Mouse (Mus musculus): Measurements from ENCODE around the gene Arpc2. TPM values are rescaled to one million over a fixed set of nuclear protein-coding genes. Genes with fewer than 3 reads are reported as not detected.

Arpc2 gene
- 418 and 448 TPM in 2 replicates for polyA plus RNA-seq (2015; fragmentation: Nextera tagmentation; extraction: Ambion mirVana)

- ATAC-seq (ENCODE audit: low read depth) = peak; percentile 96
- Histone ChIP-seq H3K27ac (ENCODE audit: low read length) (peak within 1 kb of the TSS; percentile 82), H3K36me3 (ENCODE audit: control insufficient read depth, insufficient read depth, low read length) (no peaks in the 10 kb centered on the region), H3K9me3 (ENCODE audit: control insufficient read depth, low read length) (no peaks in the 10 kb centered on the region), H3K4me3 (ENCODE audit: low read length) (peak within 1 kb of the TSS; percentile 83), H3K4me1 (replicated peaks; ENCODE audit: control insufficient read depth, insufficient read depth, low read length) (peaks cover 30% of the 10 kb centered on the region), H3K4me2 (ENCODE audit: low read depth, low read length) (peak within 1 kb of the TSS; percentile 90), H3K27me3 (ENCODE audit: control insufficient read depth, insufficient read depth, low read depth, low read length) (no peaks in the 10 kb centered on the region), H3K9ac (ENCODE audit: low read length) (peak within 1 kb of the TSS; percentile 93)
- 2% methylated on average over 40 of the region's 55 CpGs for WGBS
Observed at GRCm38 (mm10) chr1:74235938-74236589, at the start of gene Arpc2. Gene Arpc2, plus strand, starts transcription at chr1:74236084.

- no peaks in the 10 kb centered on the region for H3K36me3 ChIP-seq (ENCODE audit: control insufficient read depth, insufficient read depth, low read length)
- H3K27ac ChIP-seq (ENCODE audit: low read length) = no peak overlapping the region
- no peaks in the 10 kb centered on the region for H3K9me3 ChIP-seq (ENCODE audit: control insufficient read depth, low read length)
- H3K27me3 ChIP-seq (ENCODE audit: control insufficient read depth, insufficient read depth, low read depth, low read length) = no peaks in the 10 kb centered on the region
- WGBS = 78% methylated on average over 7 of the region's 7 CpGs
- no peak overlapping the region for H3K4me3 ChIP-seq (ENCODE audit: low read length)
- ATAC-seq (ENCODE audit: low read depth) = no peak
- no peak overlapping the region for H3K9ac ChIP-seq (ENCODE audit: low read length)
- no peaks in the 10 kb centered on the region for H3K4me1 ChIP-seq (replicated peaks; ENCODE audit: control insufficient read depth, insufficient read depth, low read length)
- H3K4me2 ChIP-seq (ENCODE audit: low read depth, low read length) = no peak overlapping the region
Observed at GRCm38 (mm10) chr1:74190471-74190870, 45.4 kb upstream of the Arpc2 start.

- Histone ChIP-seq H3K9me3 (ENCODE audit: control insufficient read depth, low read length) (no peaks in the 10 kb centered on the region), H3K36me3 (ENCODE audit: control insufficient read depth, insufficient read depth, low read length) (no peaks in the 10 kb centered on the region), H3K9ac (ENCODE audit: low read length) (no peak overlapping the region), H3K27me3 (ENCODE audit: control insufficient read depth, insufficient read depth, low read depth, low read length) (no peaks in the 10 kb centered on the region), H3K4me1 (replicated peaks; ENCODE audit: control insufficient read depth, insufficient read depth, low read length) (no peaks in the 10 kb centered on the region; the same call in 1 of the 2 replicates), H3K4me3 (ENCODE audit: low read length) (no peak overlapping the region), H3K27ac (ENCODE audit: low read length) (no peak overlapping the region), H3K4me2 (ENCODE audit: low read depth, low read length) (no peak overlapping the region)
- no peak for ATAC-seq (ENCODE audit: low read depth)
- WGBS = 51% methylated on average over 2 of the region's 2 CpGs
Observed at GRCm38 (mm10) chr1:74192711-74193110, 43.2 kb upstream of the Arpc2 start.

- no peak for ATAC-seq (ENCODE audit: low read depth)
- H3K9me3 ChIP-seq (ENCODE audit: control insufficient read depth, low read length) = no peaks in the 10 kb centered on the region
- no peaks in the 10 kb centered on the region for H3K36me3 ChIP-seq (ENCODE audit: control insufficient read depth, insufficient read depth, low read length)
- H3K4me3 ChIP-seq (ENCODE audit: low read length) = no peak within 1 kb of the TSS
- H3K9ac ChIP-seq (ENCODE audit: low read length) = no peak within 1 kb of the TSS
- H3K4me2 ChIP-seq (ENCODE audit: low read depth, low read length) = no peak within 1 kb of the TSS
- H3K4me1 ChIP-seq (replicated peaks; ENCODE audit: control insufficient read depth, insufficient read depth, low read length) = no peaks in the 10 kb centered on the region; the same call in 1 of the 2 replicates
- no peak within 1 kb of the TSS for H3K27ac ChIP-seq (ENCODE audit: low read length)
- WGBS = 64% methylated on average over 8 of the region's 8 CpGs
- no peaks in the 10 kb centered on the region for H3K27me3 ChIP-seq (ENCODE audit: control insufficient read depth, insufficient read depth, low read depth, low read length)
Observed at GRCm38 (mm10) chr1:74194445-74194844, 41.4 kb upstream of the Arpc2 start, which contains the start of gene Cxcr1. Gene Cxcr1, minus strand, starts transcription at chr1:74194631.

GRCm38 (mm10) chr1:74195961-74196360 is 39.9 kb upstream of the Arpc2 start:
- WGBS = 46% methylated on average over 7 of the region's 7 CpGs

GRCm38 (mm10) chr1:74196621-74197419 is 39.1 kb upstream of the Arpc2 start:
- peaks cover 8% of the 10 kb centered on the region; the same call in 1 of the 2 replicates for H3K4me1 ChIP-seq (replicated peaks; ENCODE audit: control insufficient read depth, insufficient read depth, low read length)
- H3K27me3 ChIP-seq (ENCODE audit: control insufficient read depth, insufficient read depth, low read depth, low read length) = no peaks in the 10 kb centered on the region
- no peak for ATAC-seq (ENCODE audit: low read depth)
- no peak overlapping the region for H3K27ac ChIP-seq (ENCODE audit: low read length)
- H3K4me3 ChIP-seq (ENCODE audit: low read length) = no peak overlapping the region
- no peaks in the 10 kb centered on the region for H3K36me3 ChIP-seq (ENCODE audit: control insufficient read depth, insufficient read depth, low read length)
- WGBS = 71% methylated on average over 17 of the region's 17 CpGs
- H3K9me3 ChIP-seq (ENCODE audit: control insufficient read depth, low read length) = no peaks in the 10 kb centered on the region
- H3K4me2 ChIP-seq (ENCODE audit: low read depth, low read length) = no peak overlapping the region
- H3K9ac ChIP-seq (ENCODE audit: low read length) = no peak overlapping the region

More at GRCm38 (mm10) chr1:74195961-74196360, 39.9 kb upstream of the Arpc2 start:
- ATAC-seq (ENCODE audit: low read depth) = 0 out of 2 replicates have a peak, but pooled peaks have one; percentile 30
- peaks cover 7% of the 10 kb centered on the region; the same call in 1 of the 2 replicates for H3K4me1 ChIP-seq (replicated peaks; ENCODE audit: control insufficient read depth, insufficient read depth, low read length)
- no peaks in the 10 kb centered on the region for H3K36me3 ChIP-seq (ENCODE audit: control insufficient read depth, insufficient read depth, low read length)
- no peak overlapping the region for H3K27ac ChIP-seq (ENCODE audit: low read length)
- no peak overlapping the region for H3K4me3 ChIP-seq (ENCODE audit: low read length)
- H3K9me3 ChIP-seq (ENCODE audit: control insufficient read depth, low read length) = no peaks in the 10 kb centered on the region
- H3K27me3 ChIP-seq (ENCODE audit: control insufficient read depth, insufficient read depth, low read depth, low read length) = no peaks in the 10 kb centered on the region
- no peak overlapping the region for H3K9ac ChIP-seq (ENCODE audit: low read length)
- no peak overlapping the region for H3K4me2 ChIP-seq (ENCODE audit: low read depth, low read length)

- WGBS = 70% methylated on average over 12 of the region's 12 CpGs
- no peak overlapping the region for H3K4me3 ChIP-seq (ENCODE audit: low read length)
- no peak overlapping the region for H3K27ac ChIP-seq (ENCODE audit: low read length)
- H3K36me3 ChIP-seq (ENCODE audit: control insufficient read depth, insufficient read depth, low read length) = no peaks in the 10 kb centered on the region
- no peak overlapping the region for H3K9ac ChIP-seq (ENCODE audit: low read length)
- no peak for ATAC-seq (ENCODE audit: low read depth)
- no peak overlapping the region for H3K4me2 ChIP-seq (ENCODE audit: low read depth, low read length)
- H3K4me1 ChIP-seq (replicated peaks; ENCODE audit: control insufficient read depth, insufficient read depth, low read length) = peaks cover 8% of the 10 kb centered on the region; the same call in 1 of the 2 replicates
- no peaks in the 10 kb centered on the region for H3K9me3 ChIP-seq (ENCODE audit: control insufficient read depth, low read length)
- H3K27me3 ChIP-seq (ENCODE audit: control insufficient read depth, insufficient read depth, low read depth, low read length) = no peaks in the 10 kb centered on the region
Observed at GRCm38 (mm10) chr1:74197726-74198470, 38.0 kb upstream of the Arpc2 start.

GRCm38 (mm10) chr1:74199046-74199445 is 36.8 kb upstream of the Arpc2 start:
- H3K36me3 ChIP-seq (ENCODE audit: control insufficient read depth, insufficient read depth, low read length) = no peaks in the 10 kb centered on the region
- H3K9ac ChIP-seq (ENCODE audit: low read length) = no peak overlapping the region
- no peak overlapping the region for H3K4me3 ChIP-seq (ENCODE audit: low read length)
- H3K27me3 ChIP-seq (ENCODE audit: control insufficient read depth, insufficient read depth, low read depth, low read length) = no peaks in the 10 kb centered on the region
- no peak overlapping the region for H3K27ac ChIP-seq (ENCODE audit: low read length)
- ATAC-seq (ENCODE audit: low read depth) = peak; percentile 53; the same call in 1 of the 2 replicates
- 51% methylated on average over 8 of the region's 8 CpGs for WGBS
- no peak overlapping the region for H3K4me2 ChIP-seq (ENCODE audit: low read depth, low read length)
- H3K9me3 ChIP-seq (ENCODE audit: control insufficient read depth, low read length) = no peaks in the 10 kb centered on the region
- H3K4me1 ChIP-seq (replicated peaks; ENCODE audit: control insufficient read depth, insufficient read depth, low read length) = peaks cover 8% of the 10 kb centered on the region; the same call in 1 of the 2 replicates

All from lung, embryonic 16.5 days (tissue).